Mouse (Mus musculus) adrenal gland, postnatal 36 days (tissue): ENCODE results near the gene Gigyf2. TPM values are rescaled to one million over a fixed set of nuclear protein-coding genes. Genes with fewer than 3 reads are reported as not detected.

Source experiments
- DNase-seq, 2 experiments: peaks; one replicate each; pipeline ENCODE4 v3.0.0; 2021; ENCODE audit warnings: mixed read lengths in 1 of 2
- long read RNA-seq, 2 experiments: library from polyadenylated mRNA; stranded (forward); transcript quantifications; one replicate each; pipeline ENCODE4 v2.0.0; 2021; ENCODE audit warnings: borderline sequencing depth in 2 of 2
- total RNA-seq, 2 experiments: library from RNA; stranded (reverse); gene quantifications; 2 replicates each; pipeline ENCODE4 v1.2.3; 2021

Gigyf2 gene
- total RNA-seq = 10 to 100 TPM; 88.7 to 92.7 TPM
- long read RNA-seq, experiment 1, partial matches to known transcripts = 12 of 21 reads
- long read RNA-seq, experiment 1, other reads (novel, unspliced or antisense) = 7 of 21 reads
- long read RNA-seq, experiment 2, partial matches to known transcripts = 0 of 2 reads
- long read RNA-seq, experiment 2, other reads (novel, unspliced or antisense) = 0 of 2 reads

DNA sequence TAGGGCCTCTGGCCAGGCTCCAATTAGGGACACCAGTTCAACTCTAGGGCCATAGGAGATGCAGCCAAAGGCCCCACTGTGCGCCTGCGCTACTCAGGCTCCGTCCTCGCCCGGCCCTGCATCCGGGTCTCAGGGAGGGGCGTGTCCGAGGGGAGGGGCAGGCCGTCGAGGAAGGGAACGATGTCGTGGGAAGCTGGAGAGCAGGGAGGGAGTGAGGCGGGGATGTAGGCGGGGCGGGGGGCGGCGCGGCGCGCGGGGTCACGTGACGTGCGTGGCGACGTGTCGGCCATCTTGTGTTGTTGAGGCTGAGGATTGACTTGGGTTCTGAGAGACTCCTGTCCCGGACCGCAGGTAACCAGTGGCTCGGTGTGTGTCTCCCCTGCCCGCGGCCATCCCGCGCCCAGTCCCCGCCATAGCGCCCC, at the start of gene Gigyf2:
TSS of gene Gigyf2 (plus strand) at position 257 of the 422 bp plus-strand sequence.
- peak; percentile 99 for DNase-seq

DNA sequence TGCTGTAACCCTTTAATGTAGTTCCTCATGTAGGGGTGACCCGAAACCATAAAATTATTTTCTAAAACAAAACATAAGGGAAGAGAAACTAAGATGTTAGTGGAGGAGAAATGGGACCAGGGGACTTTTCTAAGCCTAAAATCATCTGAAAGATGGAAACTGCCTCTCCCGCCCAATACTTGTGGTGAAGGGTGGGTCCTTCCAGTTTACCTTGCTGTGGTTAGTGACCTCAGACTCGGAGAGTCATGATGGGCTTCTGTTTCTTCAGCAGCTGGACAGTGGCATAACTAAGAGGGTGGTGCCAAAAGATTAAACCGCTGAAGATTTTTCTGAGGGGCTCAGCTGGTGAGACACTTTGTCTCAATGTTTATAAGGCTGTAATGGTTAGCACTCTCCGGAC, 46.5 kb upstream of the Gigyf2 start:
- no peak for DNase-seq

DNA sequence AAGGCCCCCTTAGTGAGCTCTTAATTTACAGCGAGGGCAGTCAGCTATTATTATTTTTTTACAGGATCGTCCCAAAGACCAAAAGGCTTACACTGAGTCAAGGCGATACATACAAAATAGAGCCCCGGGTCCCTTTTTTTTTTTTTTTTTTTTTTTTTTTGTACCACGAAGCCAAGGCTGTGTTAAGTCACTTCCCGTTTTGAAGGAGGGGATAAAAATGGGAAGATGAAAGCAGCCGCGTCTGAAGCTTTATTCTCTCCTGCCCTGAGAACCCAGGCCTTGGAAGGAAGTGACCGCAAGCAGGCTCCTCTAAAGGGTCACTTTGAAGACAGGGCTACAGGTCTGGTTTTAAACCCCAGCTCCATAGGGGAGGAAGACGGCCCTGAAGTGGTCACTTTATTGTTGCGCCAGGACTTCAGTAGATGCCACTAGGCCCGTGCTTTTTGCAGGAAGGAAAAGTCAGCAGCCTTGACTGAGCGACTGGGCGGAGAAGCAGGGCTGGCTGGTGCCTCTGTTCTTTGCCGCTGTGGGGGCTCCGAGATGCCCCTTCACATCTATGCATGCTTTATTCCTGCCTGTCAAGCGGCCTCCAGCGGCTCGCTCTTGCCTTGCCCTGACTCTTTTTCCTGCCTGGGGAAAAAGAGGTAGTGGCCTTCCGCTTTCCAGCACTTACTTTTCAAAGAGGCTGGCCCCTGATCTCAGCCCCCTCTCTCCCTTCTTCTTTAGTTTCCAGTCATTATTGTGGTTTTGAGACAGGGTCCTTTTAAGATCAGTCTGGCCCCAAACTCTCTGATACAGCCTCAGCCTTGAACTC, 45.0 kb upstream of the Gigyf2 start:
- peak in 1 of 2 experiments; percentile 59 for DNase-seq

DNA sequence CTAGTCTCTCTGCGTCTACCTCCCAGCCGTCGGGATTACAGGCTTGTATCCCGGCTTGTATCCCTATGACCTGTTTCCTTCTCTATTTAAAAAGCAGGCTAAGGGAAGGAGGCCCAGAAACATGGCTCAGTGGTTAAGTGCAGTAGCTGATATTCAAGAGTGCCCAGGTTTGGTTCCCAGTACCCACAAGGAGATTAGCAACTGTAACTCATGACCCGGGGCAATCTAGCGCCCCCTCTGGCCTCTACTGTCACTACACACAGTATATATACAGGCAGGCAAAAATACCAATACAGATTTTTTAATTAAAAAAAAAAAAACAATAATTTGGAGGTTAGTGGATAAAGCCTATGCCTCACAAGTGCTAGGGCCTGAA, 44.4 kb upstream of the Gigyf2 start:
- DNase-seq = no peak

DNA sequence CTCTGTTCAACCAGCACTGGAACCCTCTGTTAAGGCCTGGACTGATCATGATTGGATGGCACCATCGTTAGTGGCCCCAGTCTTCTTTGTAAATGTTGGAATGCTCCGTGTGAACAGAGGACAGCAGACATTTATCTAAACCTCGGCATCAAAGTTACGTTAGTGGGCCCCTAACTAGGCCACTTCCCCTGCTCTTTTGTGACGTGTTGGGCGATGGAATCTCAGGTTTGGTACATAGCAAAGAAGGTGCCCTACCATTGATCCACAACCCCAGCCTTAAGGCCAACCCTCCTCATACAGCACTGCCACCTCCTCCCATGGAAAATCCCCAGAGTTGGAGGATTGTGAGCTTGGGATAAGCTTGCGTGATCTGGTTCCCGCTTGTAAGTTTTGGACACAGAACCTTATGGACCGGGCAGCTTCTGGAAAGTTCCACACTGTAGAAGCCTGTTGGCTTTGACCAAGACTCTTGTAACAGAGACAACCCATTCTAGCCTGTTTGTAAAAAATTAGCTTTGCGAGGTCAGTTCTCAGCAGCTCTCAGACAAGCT, 43.3 kb upstream of the Gigyf2 start:
- no peak for DNase-seq

DNA sequence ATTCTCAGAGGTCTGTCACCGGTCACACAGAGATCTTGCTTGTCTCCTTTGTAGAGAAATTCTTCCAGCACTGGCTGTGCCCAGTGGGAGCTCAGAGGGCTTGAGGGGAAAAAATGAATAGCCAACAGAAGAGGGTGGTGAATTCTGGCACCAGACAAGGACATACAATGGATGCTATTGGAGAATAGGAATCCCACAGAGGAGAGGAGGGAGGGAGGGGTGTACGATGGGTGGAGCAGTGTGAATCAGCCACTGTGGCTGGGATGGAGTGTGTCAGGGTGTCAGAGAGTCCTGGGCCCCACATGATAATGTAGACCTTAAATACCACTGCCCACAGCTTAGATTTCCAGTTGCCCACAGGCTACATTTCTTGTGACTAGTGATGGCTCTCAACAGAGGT, 39.7 kb upstream of the Gigyf2 start:
- peak in 1 of 2 experiments; percentile 63 for DNase-seq

DNA sequence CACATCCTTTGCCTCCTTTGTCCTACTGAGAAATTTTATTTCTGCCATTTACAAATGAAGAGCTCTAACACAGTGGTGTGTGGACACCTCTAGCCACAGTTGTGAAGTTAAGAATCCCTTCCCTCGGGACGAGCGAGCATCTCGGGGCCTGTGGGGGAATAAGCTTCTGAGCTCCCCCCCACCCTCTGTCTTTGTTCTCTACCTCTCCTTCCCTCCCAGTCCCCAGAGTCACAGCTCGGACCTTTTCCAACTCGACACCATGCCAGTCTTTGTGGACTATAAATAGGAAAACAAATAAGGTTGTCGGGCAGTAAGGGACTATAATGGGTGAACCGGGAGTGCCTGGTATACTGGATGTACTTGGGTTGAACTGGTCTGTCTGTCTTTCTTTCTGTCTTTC, 35.4 kb upstream of the Gigyf2 start:
- peak in 1 of 2 experiments; percentile 28 for DNase-seq

DNA sequence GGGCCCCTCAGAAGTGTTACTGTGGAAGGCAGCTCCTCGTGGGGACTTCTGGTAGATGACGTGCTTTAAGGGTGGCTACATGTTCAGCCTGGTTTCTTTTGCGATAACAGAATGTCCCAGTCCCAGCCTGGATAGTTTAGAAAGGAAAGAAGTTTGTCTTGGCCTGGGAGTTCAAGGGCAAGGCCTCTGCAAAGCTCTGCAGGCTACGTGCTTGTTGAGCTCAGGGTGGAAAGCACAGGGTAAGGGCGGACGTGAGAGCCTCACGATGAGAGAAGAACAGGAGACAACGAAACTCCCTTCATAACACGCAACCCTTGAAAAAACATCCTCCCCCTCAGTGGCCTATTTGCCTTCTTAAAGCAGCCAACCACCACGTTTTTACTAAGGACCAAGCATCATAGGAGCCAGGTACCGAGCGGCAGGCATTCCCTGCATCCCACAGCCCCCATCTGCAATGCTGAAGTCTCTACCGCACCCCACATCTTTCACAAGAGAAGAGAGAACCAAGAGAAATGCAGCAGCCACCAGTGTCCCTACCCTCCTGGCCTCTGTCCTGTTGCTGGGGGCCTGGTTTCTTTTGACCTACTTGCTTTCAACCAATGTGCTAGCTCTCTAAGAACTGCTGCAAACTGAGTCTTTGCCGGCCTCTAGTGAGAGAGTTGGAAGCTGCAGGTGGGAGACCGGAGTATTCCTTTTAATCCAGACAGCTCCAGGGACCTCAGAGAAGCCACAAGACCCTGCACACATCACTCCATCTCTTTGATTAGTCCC, 34.2 kb upstream of the Gigyf2 start:
- DNase-seq = peak; percentile 70 to 75

DNA sequence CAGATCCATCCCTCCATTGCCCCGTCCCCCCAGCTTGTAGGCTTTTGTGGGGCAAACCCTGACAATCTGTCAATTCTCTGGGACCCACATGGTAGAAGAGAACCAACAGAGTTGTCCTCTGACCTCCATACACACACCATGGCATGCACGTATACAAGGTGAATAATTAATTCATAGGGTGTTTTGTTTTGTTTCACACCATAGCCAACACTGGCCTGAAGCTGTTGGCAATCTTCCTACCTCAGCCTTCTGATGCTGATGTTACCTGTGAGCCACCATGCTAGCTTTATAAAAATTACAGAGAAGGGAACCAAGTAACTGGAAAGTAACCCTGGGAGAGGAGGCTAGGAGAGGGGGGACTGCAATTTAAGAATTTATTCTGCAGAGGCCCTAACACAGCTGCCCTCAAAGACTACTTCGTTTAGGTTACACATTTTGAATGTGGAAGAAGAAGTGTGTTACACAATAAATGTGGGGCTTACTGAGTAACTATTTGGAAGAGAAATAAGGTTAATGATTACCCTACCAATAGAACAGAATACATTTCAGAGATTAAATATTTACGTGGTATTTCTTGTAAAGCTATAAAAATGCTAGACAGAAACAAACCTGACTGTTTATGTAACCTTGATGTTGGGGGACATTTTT, 32.6 kb upstream of the Gigyf2 start:
- DNase-seq = no peak

DNA sequence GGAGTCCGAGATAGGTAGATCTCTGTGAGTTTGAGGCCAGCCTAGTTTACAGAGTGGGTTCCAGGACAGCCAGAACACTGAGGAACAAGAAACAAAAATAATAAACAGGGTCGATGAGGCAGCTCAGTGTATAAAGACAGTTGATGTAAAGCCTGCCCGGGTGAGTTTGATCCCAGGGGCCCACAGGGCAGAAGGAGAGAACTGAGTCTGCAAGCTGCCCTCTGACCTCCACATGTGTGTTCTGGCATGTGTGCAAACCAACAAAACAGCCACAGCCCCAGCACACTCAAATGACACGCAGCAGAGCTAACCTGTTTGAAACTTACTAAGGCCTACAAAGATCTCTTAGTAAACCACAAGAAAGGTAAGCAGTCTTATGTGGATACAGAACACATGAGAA, 31.8 kb upstream of the Gigyf2 start:
- no peak for DNase-seq

DNA sequence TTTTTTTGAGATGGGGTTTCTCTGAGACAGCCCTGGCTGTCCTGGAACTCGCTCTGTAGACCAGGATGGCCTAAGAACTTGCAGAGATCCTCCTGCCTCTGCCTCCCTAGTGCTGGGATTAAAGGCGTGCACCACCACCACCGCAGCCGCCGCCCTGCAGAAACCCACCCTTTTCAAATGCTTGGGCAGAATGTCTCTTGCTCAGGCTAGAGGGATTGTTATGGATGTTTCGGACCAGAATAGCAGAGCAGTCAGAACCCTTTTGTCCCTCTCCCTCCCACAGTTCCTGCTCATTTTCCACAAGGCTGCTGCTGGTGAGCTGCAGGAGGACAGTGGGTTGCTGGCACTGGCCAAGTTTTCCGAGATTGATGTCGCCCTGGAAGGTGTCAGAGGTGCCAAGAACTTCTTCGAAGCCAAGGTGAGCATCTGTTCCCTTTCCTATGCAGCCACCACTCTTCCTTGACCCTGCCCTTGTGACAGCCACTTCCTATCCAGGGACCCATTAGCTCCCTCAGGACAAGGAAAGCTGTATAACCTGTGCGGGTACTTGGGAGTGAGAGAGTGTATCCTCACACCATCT, 29.4 kb upstream of the Gigyf2 start:
- DNase-seq = no peak

DNA sequence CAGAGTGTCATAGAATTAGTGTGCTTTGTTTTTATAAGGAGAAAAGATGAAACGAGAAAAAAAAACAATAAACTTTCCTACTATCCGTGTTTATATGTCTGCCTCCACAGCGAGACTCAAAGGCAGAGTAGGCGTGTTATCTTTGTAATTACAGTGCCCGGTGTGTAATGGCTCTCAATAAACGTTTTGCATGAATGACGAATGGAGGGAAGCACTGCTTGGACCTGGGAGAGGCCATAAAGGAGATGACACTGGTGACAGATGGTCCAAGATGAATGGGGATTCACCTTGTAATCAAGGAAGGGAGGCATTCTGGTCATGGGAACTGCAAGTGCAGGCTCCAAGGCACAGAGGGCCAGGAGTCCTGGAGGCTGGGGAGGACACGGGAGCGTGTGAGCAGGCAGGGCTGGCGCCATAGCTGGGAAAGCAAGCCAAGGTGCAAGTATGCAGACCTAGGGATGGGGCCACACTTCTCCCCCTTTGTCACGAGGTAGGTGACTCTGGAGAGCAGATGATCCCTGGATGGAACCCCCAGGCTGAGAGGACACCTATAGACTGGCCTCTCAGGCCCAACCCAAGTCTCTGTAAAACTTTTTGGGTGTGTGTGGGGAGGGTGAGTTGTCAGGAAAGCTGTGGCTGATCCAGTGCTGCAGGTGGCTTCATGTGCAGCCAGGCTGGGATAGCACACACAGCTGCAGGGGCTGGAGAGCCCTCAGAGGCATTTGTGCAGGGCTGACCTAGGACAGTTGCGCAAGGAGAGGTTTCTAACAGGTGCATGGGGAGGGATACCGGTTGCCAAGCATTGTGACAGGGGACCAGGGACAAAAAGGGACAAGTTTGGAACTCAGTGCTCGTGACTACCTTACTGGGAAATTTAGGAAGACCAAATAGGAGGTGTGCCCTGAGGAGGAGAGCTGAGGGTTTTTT, 26.2 kb upstream of the Gigyf2 start:
- no peak for DNase-seq

DNA sequence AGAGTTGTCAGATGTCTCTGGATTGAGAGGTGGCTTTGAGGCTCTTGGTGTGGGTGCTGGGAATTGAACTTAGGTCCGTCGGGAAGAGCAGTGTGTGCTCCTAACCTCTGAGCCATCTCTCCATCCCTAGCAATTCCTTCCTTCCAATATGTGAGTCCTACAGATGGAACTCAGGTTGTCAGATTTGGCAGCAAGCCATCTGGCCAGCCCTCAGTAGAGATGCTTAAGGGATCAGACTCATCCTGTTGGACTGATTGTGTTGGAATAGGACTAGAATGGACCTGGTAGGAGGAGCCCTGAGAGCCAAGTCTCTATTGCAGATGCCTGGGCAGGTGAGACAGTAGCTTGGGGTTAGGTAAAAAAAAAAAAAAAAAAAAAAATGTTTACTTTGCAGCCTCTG, 24.8 kb upstream of the Gigyf2 start:
- peak in 1 of 2 experiments; percentile 44 for DNase-seq

DNA sequence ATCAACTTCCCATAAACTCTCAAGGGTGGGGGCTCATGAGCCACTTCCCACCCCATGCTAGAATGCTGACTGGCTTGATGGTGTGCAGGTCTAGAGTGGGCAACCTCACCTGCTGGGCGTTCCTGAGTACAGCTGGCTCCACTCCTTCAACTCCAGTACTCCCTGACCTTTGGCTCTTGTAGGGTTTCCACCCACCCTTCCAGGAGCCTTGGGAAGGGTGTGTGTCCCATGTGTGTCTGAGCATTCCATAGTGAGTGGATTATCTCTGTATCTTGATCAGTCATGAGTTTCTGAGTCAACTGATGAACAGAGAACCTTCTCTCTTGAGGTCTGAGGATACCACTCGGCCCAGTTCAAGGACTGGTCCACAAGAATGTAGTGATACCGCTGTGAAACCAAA, 17.8 kb upstream of the Gigyf2 start:
- DNase-seq = no peak

DNA sequence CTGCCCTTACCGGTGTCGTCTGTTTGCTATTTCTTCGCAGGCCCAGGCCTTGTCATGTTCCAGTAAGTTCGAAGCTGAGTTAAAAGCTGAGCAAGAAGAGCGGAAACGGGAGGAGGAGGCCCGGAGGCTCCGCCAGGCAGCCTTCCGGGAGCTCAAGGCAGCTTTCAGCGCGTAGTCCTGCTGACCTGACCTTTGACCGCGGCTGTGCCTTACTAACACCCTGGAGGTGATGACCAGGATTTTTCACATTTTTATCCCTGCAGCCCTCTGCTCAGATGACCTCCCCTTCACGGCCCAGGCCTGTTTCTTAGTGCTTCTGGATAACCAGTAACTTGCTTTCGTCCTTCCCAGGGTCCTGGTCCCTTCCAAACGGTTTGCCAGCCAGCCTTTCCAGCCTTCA, 17.2 kb upstream of the Gigyf2 start:
- DNase-seq = no peak

DNA sequence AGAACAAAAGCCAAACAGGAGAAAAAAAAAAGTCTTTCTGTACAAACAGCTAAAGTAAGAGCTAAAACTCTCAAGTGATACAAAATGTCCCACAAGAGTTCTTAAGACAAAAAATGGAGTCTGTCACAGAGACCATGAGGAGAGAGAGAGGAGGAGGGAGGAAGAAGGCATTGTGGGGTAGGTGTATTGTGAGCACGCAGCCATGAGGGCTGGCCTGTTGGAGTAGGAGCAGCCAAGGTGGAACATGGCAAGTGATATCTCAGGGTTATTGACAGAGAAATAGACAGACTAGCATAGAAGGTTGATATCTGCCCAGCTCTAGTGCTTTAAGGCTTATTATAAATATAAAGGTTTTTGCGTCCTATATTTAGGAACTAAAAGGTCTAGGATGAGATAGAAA, 14.1 kb upstream of the Gigyf2 start:
- no peak for DNase-seq

DNA sequence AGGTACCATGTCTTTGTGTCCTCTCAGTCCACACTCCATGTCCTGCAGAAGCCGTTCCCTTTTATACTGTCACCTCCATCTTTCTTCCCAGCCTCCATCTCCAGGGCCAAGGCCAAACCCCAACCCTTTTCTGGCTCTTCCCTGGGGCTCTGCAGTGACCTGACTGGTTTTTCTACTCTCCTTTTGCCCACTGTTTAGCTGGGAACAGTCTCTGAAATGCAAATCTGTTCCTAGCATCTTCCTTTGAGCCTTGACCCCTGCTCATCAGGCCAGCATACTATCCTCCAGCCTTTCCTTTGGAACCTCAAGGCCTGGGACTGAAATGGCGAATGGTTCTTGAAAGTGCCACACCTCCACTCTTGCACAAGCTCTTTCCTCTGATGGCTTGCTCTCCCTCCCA, 13.7 kb upstream of the Gigyf2 start:
- DNase-seq = no peak

DNA sequence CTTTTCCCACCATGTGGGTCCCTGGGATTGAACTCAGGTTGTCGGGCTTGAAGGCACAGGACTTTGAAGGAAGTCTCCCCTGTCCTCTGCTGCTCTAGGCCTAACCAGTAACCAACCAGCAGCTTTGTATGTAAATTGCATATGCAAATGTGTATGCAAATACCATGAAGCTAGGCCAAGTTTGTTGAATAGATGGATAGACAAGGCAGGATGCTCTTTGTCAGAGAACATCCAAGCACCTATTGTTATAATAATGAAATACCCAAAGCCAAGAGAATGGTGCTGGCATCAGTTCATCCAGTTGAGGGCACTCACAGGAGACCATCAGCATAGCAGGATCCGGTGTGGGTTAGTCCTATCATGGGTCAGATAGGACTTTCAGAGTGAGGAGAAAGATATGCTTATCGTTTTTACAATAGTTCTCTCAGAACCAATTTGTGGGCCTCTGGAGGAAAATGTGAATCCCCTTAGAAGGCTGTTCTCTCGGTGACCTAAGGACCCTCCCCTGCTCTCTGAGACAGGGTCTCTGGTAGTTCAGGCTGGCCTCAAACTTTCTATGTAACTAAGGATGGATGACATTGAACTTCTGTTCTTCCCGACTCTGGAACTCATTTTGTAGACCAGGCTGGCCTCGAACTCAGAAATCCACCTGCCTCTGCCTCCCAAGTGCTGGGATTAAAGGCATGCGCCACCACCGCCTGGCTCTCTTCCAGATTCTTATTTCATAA, 12.8 kb upstream of the Gigyf2 start:
- no peak for DNase-seq

DNA sequence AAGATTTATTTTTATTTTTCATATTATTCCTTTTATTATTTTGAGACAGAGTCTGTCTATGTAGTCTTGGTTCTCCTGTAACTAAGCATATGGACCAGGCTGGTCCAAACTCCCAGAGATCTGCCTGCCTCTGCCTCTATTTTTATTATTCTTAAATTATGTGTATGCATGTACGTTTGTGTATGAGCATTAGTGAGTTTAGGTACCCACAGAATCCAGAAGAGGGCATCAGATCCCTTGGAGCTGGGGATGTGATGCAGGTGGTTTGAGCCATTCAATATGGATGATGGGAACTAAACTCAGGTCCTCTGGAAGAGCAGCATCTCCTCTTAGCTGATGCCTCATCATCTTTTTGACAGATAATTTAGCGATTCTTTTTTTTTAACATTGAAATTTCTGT, 11.4 kb upstream of the Gigyf2 start:
- no peak for DNase-seq

DNA sequence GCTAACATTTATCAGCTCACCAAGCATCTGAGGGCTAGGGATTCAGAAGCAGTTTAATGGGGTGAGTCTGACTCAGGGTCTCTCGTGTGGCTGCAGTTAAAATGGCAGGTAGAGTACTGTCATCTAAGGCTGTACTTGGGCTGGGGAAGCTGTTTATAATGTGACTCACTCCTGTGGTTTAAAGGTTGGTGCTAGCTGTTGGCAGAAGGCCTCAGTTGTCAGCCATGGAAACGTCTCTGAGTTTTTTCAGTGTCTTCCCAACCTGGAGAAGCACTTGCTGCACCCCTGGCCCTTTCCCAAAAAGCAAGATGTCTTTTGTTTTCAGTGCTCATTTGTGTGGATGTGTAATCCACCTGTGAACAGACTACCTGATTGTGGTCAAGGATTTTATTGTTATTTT, 10.9 kb upstream of the Gigyf2 start:
- DNase-seq = peak; percentile 55 to 60
